Mouse (Mus musculus) adrenal gland, adult 8-10 months (tissue): ENCODE results near the gene Ltb. TPM values are rescaled to one million over a fixed set of nuclear protein-coding genes. Genes with fewer than 3 reads are reported as not detected.

Experiments used
- DNase-seq: peaks from one replicate; pipeline ENCODE4 v3.0.0; 2022
- total RNA-seq, 4 experiments: library from RNA; stranded (reverse); gene quantifications; 2 replicates each; pipeline ENCODE4 v1.2.4; 2022

Gene Ltb
- total RNA-seq, 4 experiments from 2014 or later = 1.3 to 10.3 (median 4.5) TPM

GRCm38 (mm10) chr17:35194844-35195630 lies 798 bp downstream of the Ltb start:
- DNase-seq = no peak

- peak; percentile 64 for DNase-seq
Measured at GRCm38 (mm10) chr17:35195631-35196320, 1.5 kb downstream of the Ltb start.

GRCm38 (mm10) chr17:35196321-35196641 lies 2.0 kb downstream of the Ltb start:
- no peak for DNase-seq

- no peak for DNase-seq
Measured at GRCm38 (mm10) chr17:35197126-35197525, 2.9 kb downstream of the Ltb start.

GRCm38 (mm10) chr17:35198029-35198428 lies 3.8 kb downstream of the Ltb start:
- DNase-seq = no peak

- DNase-seq = no peak
Measured at GRCm38 (mm10) chr17:35198946-35199345, 4.7 kb downstream of the Ltb start.

GRCm38 (mm10) chr17:35200398-35200797 lies 6.2 kb downstream of the Ltb start:
- DNase-seq = no peak

GRCm38 (mm10) chr17:35201128-35201527 lies 6.9 kb downstream of the Ltb start:
- no peak for DNase-seq

GRCm38 (mm10) chr17:35201787-35202186 lies 7.5 kb downstream of the Ltb start, which contains the start of gene Tnf:
TSS of gene Tnf (minus strand) at chr17:35202007.
- DNase-seq = no peak

- no peak for DNase-seq
Measured at GRCm38 (mm10) chr17:35202442-35202841, 8.2 kb downstream of the Ltb start.

GRCm38 (mm10) chr17:35204494-35205379 lies 10.5 kb downstream of the Ltb start, which contains the start of gene Lta:
TSS of gene Lta (minus strand) at chr17:35205351.
- no peak for DNase-seq

GRCm38 (mm10) chr17:35205380-35205769 lies 11.1 kb downstream of the Ltb start:
- no peak for DNase-seq

GRCm38 (mm10) chr17:35209785-35210535 lies 15.7 kb downstream of the Ltb start:
- no peak for DNase-seq

- no peak for DNase-seq
Measured at GRCm38 (mm10) chr17:35210593-35210992, 16.4 kb downstream of the Ltb start.

GRCm38 (mm10) chr17:35213071-35213470 lies 18.8 kb downstream of the Ltb start:
- no peak for DNase-seq

- DNase-seq = no peak
Measured at GRCm38 (mm10) chr17:35218516-35219193, 24.4 kb downstream of the Ltb start.

- DNase-seq = no peak
Measured at GRCm38 (mm10) chr17:35219601-35220041, 25.4 kb downstream of the Ltb start.

- DNase-seq = no peak
Measured at GRCm38 (mm10) chr17:35220156-35220952, 26.1 kb downstream of the Ltb start, which contains the start of gene Gm16181. TSS of gene Gm16181 (plus strand) at chr17:35220834.

GRCm38 (mm10) chr17:35222299-35222698 lies 28.1 kb downstream of the Ltb start:
- DNase-seq = no peak

GRCm38 (mm10) chr17:35224641-35225040 lies 30.4 kb downstream of the Ltb start:
- DNase-seq = no peak
